Mouse (Mus musculus): Measurements from ENCODE around the gene Agfg1.
"Not testable (repeated sequence)": the region's sequence is repeated elsewhere in the genome, so short reads cannot be mapped to it uniquely, and the experiment has no call there.

DNA sequence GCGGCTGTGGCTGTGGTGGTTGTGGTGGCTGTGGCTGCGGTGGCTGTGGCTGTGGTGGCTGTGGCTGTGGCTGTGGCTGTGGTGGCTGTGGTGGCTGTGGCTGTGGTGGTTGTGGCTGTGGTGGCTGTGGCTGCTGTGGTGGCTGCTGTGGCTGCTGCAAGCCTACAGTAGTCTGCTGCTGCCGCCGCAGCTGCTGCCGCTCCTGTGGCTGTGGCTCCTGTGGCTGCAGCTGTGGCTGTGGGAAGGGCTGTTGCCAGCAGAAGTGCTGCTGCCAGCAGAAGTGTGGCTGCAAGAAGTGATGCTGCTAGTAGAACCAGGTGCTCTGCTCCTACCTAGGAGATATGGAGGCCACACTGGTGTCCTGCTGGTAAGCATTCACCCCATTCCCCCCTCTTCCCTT is 74.2 kb downstream of the Agfg1 start:
- TF ChIP-seq CTCF (IDR thresholded peaks at IDR 0.05; ENCODE audit: control insufficient read depth, insufficient read depth, insufficient read length); CEBPB (IDR thresholded peaks at IDR 0.05; ENCODE audit: low read depth); MAX (IDR thresholded peaks at IDR 0.05); FOSL1 (IDR thresholded peaks at IDR 0.05; ENCODE audit: insufficient read depth, low read length, poor library complexity, severe bottlenecking); MYOD1 (IDR thresholded peaks at IDR 0.05; ENCODE audit: control insufficient read depth, insufficient read length, low read depth): not testable (repeated sequence)
